Mouse (Mus musculus) limb, embryonic 14.5 days (tissue): ENCODE data around the gene Trappc6b. TPM values are rescaled to one million over a fixed set of nuclear protein-coding genes. Genes with fewer than 3 reads are reported as not detected.
"Not testable (repeated sequence)": the region's sequence is repeated elsewhere in the genome, so short reads cannot be mapped to it uniquely, and the experiment has no call there.

Experiments used
- ATAC-seq: fragments of 200-750 bp; cut with Nextera tagmentation; 2 replicates; pipeline ENCODE4 v1.8.0; 2017; ENCODE audit warnings: low read depth, moderate number of reproducible peaks, moderate TSS enrichment; ENCODE audit not compliant: low FRiP score
- DNase-seq: peaks from one replicate; pipeline ENCODE4 v3.0.0-alpha.2; 2015; ENCODE audit warnings: low spot score
- H3K27ac ChIP-seq: fragments of 300-500 bp; sonication (generic); replicated peaks from 2 replicates; pipeline ENCODE4 v1.5.1; 2014; ENCODE audit warnings: low read depth, mild to moderate bottlenecking, low read length, moderate library complexity, mixed read lengths
- H3K27me3 ChIP-seq: fragments of 300-500 bp; sonication (generic); 2 replicates; pipeline ENCODE4 v1.6.1; 2014; ENCODE audit warnings: low read length, mixed read lengths; ENCODE audit not compliant: control insufficient read depth, insufficient read depth
- H3K36me3 ChIP-seq: fragments of 300-500 bp; sonication (generic); 2 replicates; pipeline ENCODE4 v1.6.1; 2014; ENCODE audit warnings: mild to moderate bottlenecking, low read length, moderate library complexity, mixed read lengths; ENCODE audit not compliant: control insufficient read depth, insufficient read depth
- H3K4me1 ChIP-seq: fragments of 300-500 bp; sonication (generic); 2 replicates; pipeline ENCODE4 v1.6.1; 2014; ENCODE audit warnings: antibody characterized with exemption, low read length, mixed read lengths; ENCODE audit not compliant: control insufficient read depth, insufficient read depth
- H3K4me2 ChIP-seq: fragments of 300-500 bp; sonication (generic); replicated peaks from 2 replicates; pipeline ENCODE4 v1.6.1; 2014; ENCODE audit warnings: low read depth, mild to moderate bottlenecking, low read length, moderate library complexity; ENCODE audit not compliant: severe bottlenecking
- H3K4me3 ChIP-seq: fragments of 300-500 bp; sonication (generic); replicated peaks from 2 replicates; pipeline ENCODE4 v1.5.1; 2014; ENCODE audit warnings: low read length
- H3K9ac ChIP-seq: fragments of 300-500 bp; sonication (generic); 2 replicates; pipeline ENCODE4 v1.6.1; 2014; ENCODE audit warnings: mild to moderate bottlenecking, low read depth, low read length, moderate library complexity; ENCODE audit not compliant: severe bottlenecking
- H3K9me3 ChIP-seq: fragments of 300-500 bp; sonication (generic); 2 replicates; pipeline ENCODE4 v1.6.1; 2016; ENCODE audit warnings: low read length; ENCODE audit not compliant: control insufficient read depth
- POLR2A ChIP-seq: fragments of 200-500 bp; IDR thresholded peaks from 2 replicates; pipeline ENCODE4 v1.8.0; 2012; ENCODE audit warnings: inconsistent platforms, mild to moderate bottlenecking, moderate library complexity, borderline replicate concordance; ENCODE audit not compliant: insufficient read depth, insufficient read length; ENCODE audit errors: extremely low read depth
- WGBS: fragments of 180-500 bp; shearing (Covaris S2); extraction: QIAGEN DNeasy Blood & Tissue Kit; methylation state at CpG from one replicate; pipeline ENCODE4 v1.1.7; 2014; 5-methylcytosine and 5-hydroxymethylcytosine counted together
- polyA plus RNA-seq, 2 experiments: library from polyadenylated mRNA; depleted of rRNA in 1 of 2; stranded (reverse) in 1 of 2; unstranded in 1 of 2; fragments of >200 nt; fragmentation: Nextera tagmentation in 1 of 2; extraction: Ambion mirVana in 1 of 2; gene quantifications; 2 replicates each; pipeline versions ENCODE4 v1.2.1 to v1.2.3; 2012 to 2014

The Trappc6b gene
- polyA plus RNA-seq, 2 experiments, result 53.9 to 71.7 TPM

- Histone ChIP-seq H3K36me3 (peaks cover 35% of the 10 kb centered on the region), H3K27me3 (no peaks in the 10 kb centered on the region), H3K27ac (peak within 1 kb of the TSS; percentile 81), H3K4me1 (0 out of 2 replicates have a peak, but pooled peaks cover 2% of the 10 kb centered on the region), H3K9me3 (no peaks in the 10 kb centered on the region), H3K9ac (peak within 1 kb of the TSS; percentile 96), H3K4me2 (peak within 1 kb of the TSS; percentile 72), H3K4me3 (peak within 1 kb of the TSS; percentile 77)
- WGBS, result under 1% methylated on average over 43 of the region's 43 CpGs
- DNase-seq (peak; percentile 98), ATAC-seq (peak; percentile 99)
- TF ChIP-seq POLR2A, result peak; percentile 78; the same call in 1 of the 2 replicates
Measured at GRCm38 (mm10) chr12:59066448-59067077, 5.3 kb upstream of the Trappc6b start, which contains the start of gene Pnn. TSS of gene Pnn (plus strand) at chr12:59066884.

- Histone ChIP-seq H3K27ac (peak overlapping the region; percentile 81), H3K4me3 (peak overlapping the region; percentile 77), H3K4me1 (0 out of 2 replicates have a peak, but pooled peaks cover 2% of the 10 kb centered on the region), H3K9me3 (no peaks in the 10 kb centered on the region), H3K9ac (0 out of 2 replicates have a peak overlapping the region, but pooled peaks have one; percentile 56), H3K36me3 (peaks cover 27% of the 10 kb centered on the region), H3K4me2 (peak overlapping the region; percentile 62), H3K27me3 (no peaks in the 10 kb centered on the region)
- ATAC-seq (no peak), DNase-seq (no peak)
- no peak for TF ChIP-seq POLR2A
- WGBS, result 76% methylated on average over 3 of the region's 3 CpGs
Measured at GRCm38 (mm10) chr12:59065776-59066175, 4.5 kb upstream of the Trappc6b start.

GRCm38 (mm10) chr12:59064837-59065236 is 3.6 kb upstream of the Trappc6b start:
- H3K9ac ChIP-seq, result no peak overlapping the region
- DNase-seq (no peak), ATAC-seq (no peak)
- no peak overlapping the region for H3K27ac ChIP-seq
- peaks cover 18% of the 10 kb centered on the region for H3K36me3 ChIP-seq
- H3K4me1 ChIP-seq, result peaks cover 8% of the 10 kb centered on the region; the same call in 1 of the 2 replicates
- TF ChIP-seq POLR2A, result no peak
- no peaks in the 10 kb centered on the region for H3K9me3 ChIP-seq
- H3K4me3 ChIP-seq, result no peak overlapping the region
- WGBS, result 80% methylated on average over 8 of the region's 8 CpGs
- H3K27me3 ChIP-seq, result no peaks in the 10 kb centered on the region
- no peak overlapping the region for H3K4me2 ChIP-seq

GRCm38 (mm10) chr12:59060322-59060721 is 950 bp downstream of the Trappc6b start:
- peak overlapping the region; percentile 90; the same call in 1 of the 2 replicates for H3K27ac ChIP-seq
- peak overlapping the region; percentile 76 for H3K4me2 ChIP-seq
- 47% methylated on average over 4 of the region's 4 CpGs for WGBS
- peak overlapping the region; percentile 75 for H3K4me3 ChIP-seq
- TF ChIP-seq POLR2A, result no peak
- no peaks in the 10 kb centered on the region for H3K27me3 ChIP-seq
- peaks cover 10% of the 10 kb centered on the region; the same call in 1 of the 2 replicates for H3K4me1 ChIP-seq
- no peaks in the 10 kb centered on the region for H3K9me3 ChIP-seq
- H3K9ac ChIP-seq, result peak overlapping the region; percentile 93
- peaks cover 18% of the 10 kb centered on the region for H3K36me3 ChIP-seq
- ATAC-seq, result no peak
- no peak for DNase-seq

GRCm38 (mm10) chr12:59058242-59058641 is 3.0 kb downstream of the Trappc6b start:
- not testable (repeated sequence) for ATAC-seq, DNase-seq, H3K9ac ChIP-seq, H3K4me2 ChIP-seq, H3K27me3 ChIP-seq, H3K4me3 ChIP-seq, H3K9me3 ChIP-seq, H3K27ac ChIP-seq
- Histone ChIP-seq H3K36me3 (peaks cover 21% of the 10 kb centered on the region), H3K4me1 (peaks cover 10% of the 10 kb centered on the region; the same call in 1 of the 2 replicates)
- 85% methylated on average over 5 of the region's 5 CpGs for WGBS

GRCm38 (mm10) chr12:59056222-59056621 is 5.0 kb downstream of the Trappc6b start:
- no peak for DNase-seq
- Histone ChIP-seq H3K4me1 (peaks cover 10% of the 10 kb centered on the region; the same call in 1 of the 2 replicates), H3K9ac (no peak overlapping the region), H3K9me3 (no peaks in the 10 kb centered on the region), H3K36me3 (peaks cover 27% of the 10 kb centered on the region), H3K4me3 (no peak overlapping the region), H3K27ac (no peak overlapping the region), H3K27me3 (no peaks in the 10 kb centered on the region), H3K4me2 (no peak overlapping the region)
- TF ChIP-seq POLR2A, result no peak
- 99% methylated on average over 11 of the region's 11 CpGs for WGBS
- no peak for ATAC-seq
